Mouse (Mus musculus): ENCODE data around the gene Clcn7. TPM values are rescaled to one million over a fixed set of nuclear protein-coding genes. Genes with fewer than 3 reads are reported as not detected.

Clcn7 gene
- polyA plus RNA-seq, 1 experiment from 2014 or later: 18.7 TPM

- Histone ChIP-seq H3K36me3 (ENCODE audit: control insufficient read depth, insufficient read depth, low read length) (peaks cover 35% of the 10 kb centered on the region), H3K27me3 (replicated peaks; ENCODE audit: control insufficient read depth, insufficient read depth, low read length) (no peaks in the 10 kb centered on the region), H3K27ac (ENCODE audit: low read depth, low read length) (no peak overlapping the region), H3K4me3 (ENCODE audit: low read depth, low read length) (no peak overlapping the region), H3K4me1 (replicated peaks; ENCODE audit: control insufficient read depth, insufficient read depth, low read length) (no peaks in the 10 kb centered on the region), H3K4me2 (no peak overlapping the region), H3K9me3 (ENCODE audit: control insufficient read depth, low read length) (no peaks in the 10 kb centered on the region), H3K9ac (ENCODE audit: low read depth, low read length) (no peak overlapping the region)
- WGBS: 78% methylated on average over 4 of the region's 4 CpGs
- no peak for DNase-seq (ENCODE audit: low spot score)
- no peak for ATAC-seq (replicated peaks; ENCODE audit: low FRiP score)
These were observed 78.5 kb downstream of the Clcn7 start for GRCm38 (mm10) chr17:25211705-25212104.

Other genes starting within 250 kb of the Clcn7 start
- gene Nubp2, start 247.0 kb upstream of the Clcn7 start, polyA plus RNA-seq (2014; fragmentation: Nextera tagmentation; extraction: Ambion mirVana): 123 and 135 TPM in 2 replicates
- 35.0 and 40.9 TPM in 2 replicates for gene Spsb3, start 246.7 kb upstream of the Clcn7 start, polyA plus RNA-seq (2014; fragmentation: Nextera tagmentation; extraction: Ambion mirVana)
- 21.9 and 23.4 TPM in 2 replicates for gene Eme2, start 238.3 kb upstream of the Clcn7 start, polyA plus RNA-seq (2014; fragmentation: Nextera tagmentation; extraction: Ambion mirVana)
- 123 and 129 TPM in 2 replicates for gene Mrps34, start 238.3 kb upstream of the Clcn7 start, polyA plus RNA-seq (2014; fragmentation: Nextera tagmentation; extraction: Ambion mirVana)
- 70.5 and 76.3 TPM in 2 replicates for gene Nme3, start 236.9 kb upstream of the Clcn7 start, polyA plus RNA-seq (2014; fragmentation: Nextera tagmentation; extraction: Ambion mirVana)
- 19.8 and 28.0 TPM in 2 replicates for gene Mapk8ip3, start 196.4 kb upstream of the Clcn7 start, polyA plus RNA-seq (2014; fragmentation: Nextera tagmentation; extraction: Ambion mirVana)
- 164 and 168 TPM in 2 replicates for gene Jpt2, start 172.7 kb upstream of the Clcn7 start, polyA plus RNA-seq (2014; fragmentation: Nextera tagmentation; extraction: Ambion mirVana)
- 9.5 and 11.8 TPM in 2 replicates for gene Cramp1l, start 117.6 kb upstream of the Clcn7 start, polyA plus RNA-seq (2014; fragmentation: Nextera tagmentation; extraction: Ambion mirVana)
- 51.6 and 55.3 TPM in 2 replicates for gene Ift140, start 117.3 kb upstream of the Clcn7 start, polyA plus RNA-seq (2014; fragmentation: Nextera tagmentation; extraction: Ambion mirVana)
- gene Tmem204, start 49.8 kb upstream of the Clcn7 start, polyA plus RNA-seq (2014; fragmentation: Nextera tagmentation; extraction: Ambion mirVana): 8.5 and 10.1 TPM in 2 replicates
- 46.2 and 49.6 TPM in 2 replicates for gene Telo2, start 17.4 kb upstream of the Clcn7 start, polyA plus RNA-seq (2014; fragmentation: Nextera tagmentation; extraction: Ambion mirVana)
- not detected in 2 replicates for gene Ptx4, start 12.6 kb upstream of the Clcn7 start, polyA plus RNA-seq (2014; fragmentation: Nextera tagmentation; extraction: Ambion mirVana)
- 0.11 and 0.14 TPM in 2 replicates for gene Ccdc154, start 29.1 kb downstream of the Clcn7 start, polyA plus RNA-seq (2014; fragmentation: Nextera tagmentation; extraction: Ambion mirVana)
- gene Gm38655, start 42.1 kb downstream of the Clcn7 start, polyA plus RNA-seq (2014; fragmentation: Nextera tagmentation; extraction: Ambion mirVana): not detected in 2 replicates
- gene BC003965, start 51.2 kb downstream of the Clcn7 start, polyA plus RNA-seq (2014; fragmentation: Nextera tagmentation; extraction: Ambion mirVana): 42.5 and 47.8 TPM in 2 replicates
- gene Unkl, start 55.0 kb downstream of the Clcn7 start, polyA plus RNA-seq (2014; fragmentation: Nextera tagmentation; extraction: Ambion mirVana): 11.5 and 11.7 TPM in 2 replicates
- gene Gnptg, start 106.7 kb downstream of the Clcn7 start, polyA plus RNA-seq (2014; fragmentation: Nextera tagmentation; extraction: Ambion mirVana): 29.0 and 30.8 TPM in 2 replicates
- 49.3 and 51.1 TPM in 2 replicates for gene Tsr3, start 106.8 kb downstream of the Clcn7 start, polyA plus RNA-seq (2014; fragmentation: Nextera tagmentation; extraction: Ambion mirVana)
- gene Baiap3, start 123.0 kb downstream of the Clcn7 start, polyA plus RNA-seq (2014; fragmentation: Nextera tagmentation; extraction: Ambion mirVana): 0.60 and 0.83 TPM in 2 replicates
- 621 and 624 TPM in 2 replicates for gene Ube2i, start 141.2 kb downstream of the Clcn7 start, polyA plus RNA-seq (2014; fragmentation: Nextera tagmentation; extraction: Ambion mirVana)
- gene Prss34, start 165.0 kb downstream of the Clcn7 start, polyA plus RNA-seq (2014; fragmentation: Nextera tagmentation; extraction: Ambion mirVana): not detected in 2 replicates
- not detected in 2 replicates for gene Prss28, start 175.3 kb downstream of the Clcn7 start, polyA plus RNA-seq (2014; fragmentation: Nextera tagmentation; extraction: Ambion mirVana)
- not detected in 2 replicates for gene Prss29, start 185.3 kb downstream of the Clcn7 start, polyA plus RNA-seq (2014; fragmentation: Nextera tagmentation; extraction: Ambion mirVana)
- gene Tpsab1, start 212.2 kb downstream of the Clcn7 start, polyA plus RNA-seq (2014; fragmentation: Nextera tagmentation; extraction: Ambion mirVana): not detected in 2 replicates
- 0.22 and 0.25 TPM in 2 replicates for gene Tpsb2, start 232.9 kb downstream of the Clcn7 start, polyA plus RNA-seq (2014; fragmentation: Nextera tagmentation; extraction: Ambion mirVana)
- 0.81 and 1.1 TPM in 2 replicates for gene Tpsg1, start 235.9 kb downstream of the Clcn7 start, polyA plus RNA-seq (2014; fragmentation: Nextera tagmentation; extraction: Ambion mirVana)